Mouse (Mus musculus): ENCODE data around the gene 2610318N02Rik.

2610318N02Rik gene

GRCm38 (mm10) chr16:17124119-17124870 is 672 bp downstream of the 2610318N02Rik start:
- no peak for TF ChIP-seq NANOG (IDR thresholded peaks at IDR 0.05; ENCODE audit: borderline replicate concordance, low read length)
- no peak for TF ChIP-seq POU5F1 (IDR thresholded peaks at IDR 0.05; ENCODE audit: borderline replicate concordance, low read length)
- no peak for TF ChIP-seq CTCF (conservative IDR thresholded peaks at IDR 0.05; ENCODE audit: low read length)
- Histone ChIP-seq H3K36me3 (ENCODE audit: insufficient read depth, low read length) (peaks cover 42% of the 10 kb centered on the region), H3K4me1 (replicated peaks; ENCODE audit: low read depth, low read length) (peaks cover 56% of the 10 kb centered on the region), H3K9me3 (ENCODE audit: low read length) (no peaks in the 10 kb centered on the region), H3K4me3 (replicated peaks; ENCODE audit: low read length) (peak overlapping the region; percentile 85), H3K27me3 (ENCODE audit: insufficient read depth, low read length) (no peaks in the 10 kb centered on the region)

- Histone ChIP-seq H3K9me3 (ENCODE audit: low read length) (no peaks in the 10 kb centered on the region), H3K4me1 (replicated peaks; ENCODE audit: low read depth, low read length) (peaks cover 69% of the 10 kb centered on the region), H3K36me3 (ENCODE audit: insufficient read depth, low read length) (peaks cover 69% of the 10 kb centered on the region), H3K4me3 (replicated peaks; ENCODE audit: low read length) (peak overlapping the region; percentile 85), H3K27me3 (ENCODE audit: insufficient read depth, low read length) (no peaks in the 10 kb centered on the region)
- TF ChIP-seq POU5F1 (IDR thresholded peaks at IDR 0.05; ENCODE audit: borderline replicate concordance, low read length) (no peak), NANOG (IDR thresholded peaks at IDR 0.05; ENCODE audit: borderline replicate concordance, low read length) (no peak), CTCF (conservative IDR thresholded peaks at IDR 0.05; ENCODE audit: low read length) (no peak)
Measured at GRCm38 (mm10) chr16:17121569-17121968, 3.4 kb downstream of the 2610318N02Rik start.

- TF ChIP-seq NANOG (IDR thresholded peaks at IDR 0.05; ENCODE audit: borderline replicate concordance, low read length) (no peak), CTCF (conservative IDR thresholded peaks at IDR 0.05; ENCODE audit: low read length) (no peak), POU5F1 (IDR thresholded peaks at IDR 0.05; ENCODE audit: borderline replicate concordance, low read length) (no peak)
- Histone ChIP-seq H3K9me3 (ENCODE audit: low read length) (no peaks in the 10 kb centered on the region), H3K27me3 (ENCODE audit: insufficient read depth, low read length) (no peaks in the 10 kb centered on the region)
Measured at GRCm38 (mm10) chr16:17117309-17117799, 7.6 kb downstream of the 2610318N02Rik start.

GRCm38 (mm10) chr16:17110771-17111743 is 13.9 kb downstream of the 2610318N02Rik start, which contains the start of gene Ppil2:
Gene Ppil2, minus strand, starts transcription at chr16:17111257.
- Histone ChIP-seq H3K4me3 (replicated peaks; ENCODE audit: low read length) (peak within 1 kb of the TSS; percentile 92), H3K27me3 (ENCODE audit: insufficient read depth, low read length) (no peaks in the 10 kb centered on the region), H3K4me1 (replicated peaks; ENCODE audit: low read depth, low read length) (peaks cover 24% of the 10 kb centered on the region), H3K36me3 (ENCODE audit: insufficient read depth, low read length) (peaks cover 73% of the 10 kb centered on the region), H3K9me3 (ENCODE audit: low read length) (no peaks in the 10 kb centered on the region)
- no peak for TF ChIP-seq CTCF (conservative IDR thresholded peaks at IDR 0.05; ENCODE audit: low read length)
- no peak for TF ChIP-seq NANOG (IDR thresholded peaks at IDR 0.05; ENCODE audit: borderline replicate concordance, low read length)
- no peak for TF ChIP-seq POU5F1 (IDR thresholded peaks at IDR 0.05; ENCODE audit: borderline replicate concordance, low read length)

More at GRCm38 (mm10) chr16:17117309-17117799, 7.6 kb downstream of the 2610318N02Rik start:
- Histone ChIP-seq H3K36me3 (ENCODE audit: insufficient read depth, low read length) (peaks cover 96% of the 10 kb centered on the region), H3K4me1 (replicated peaks; ENCODE audit: low read depth, low read length) (peaks cover 39% of the 10 kb centered on the region), H3K4me3 (replicated peaks; ENCODE audit: low read length) (no peak overlapping the region)

- peaks cover 94% of the 10 kb centered on the region for H3K36me3 ChIP-seq (ENCODE audit: insufficient read depth, low read length)
- H3K27me3 ChIP-seq (ENCODE audit: insufficient read depth, low read length) = no peaks in the 10 kb centered on the region
- TF ChIP-seq CTCF (conservative IDR thresholded peaks at IDR 0.05; ENCODE audit: low read length) = no peak
- no peak overlapping the region for H3K4me3 ChIP-seq (replicated peaks; ENCODE audit: low read length)
- peaks cover 18% of the 10 kb centered on the region for H3K4me1 ChIP-seq (replicated peaks; ENCODE audit: low read depth, low read length)
- no peaks in the 10 kb centered on the region for H3K9me3 ChIP-seq (ENCODE audit: low read length)
Measured at GRCm38 (mm10) chr16:17104600-17104999, 20.4 kb downstream of the 2610318N02Rik start.

- TF ChIP-seq POU5F1 (IDR thresholded peaks at IDR 0.05; ENCODE audit: borderline replicate concordance, low read length) = no peak
- TF ChIP-seq CTCF (conservative IDR thresholded peaks at IDR 0.05; ENCODE audit: low read length) = no peak
- H3K4me1 ChIP-seq (replicated peaks; ENCODE audit: low read depth, low read length) = peaks cover 12% of the 10 kb centered on the region; the same call in 1 of the 2 replicates
- H3K36me3 ChIP-seq (ENCODE audit: insufficient read depth, low read length) = peaks cover 93% of the 10 kb centered on the region
- no peaks in the 10 kb centered on the region for H3K9me3 ChIP-seq (ENCODE audit: low read length)
- no peaks in the 10 kb centered on the region for H3K27me3 ChIP-seq (ENCODE audit: insufficient read depth, low read length)
- no peak overlapping the region for H3K4me3 ChIP-seq (replicated peaks; ENCODE audit: low read length)
Measured at GRCm38 (mm10) chr16:17102630-17103220, 22.2 kb downstream of the 2610318N02Rik start.

GRCm38 (mm10) chr16:17096938-17097337 is 28.0 kb downstream of the 2610318N02Rik start:
- Histone ChIP-seq H3K4me3 (replicated peaks; ENCODE audit: low read length) (no peak overlapping the region), H3K27me3 (ENCODE audit: insufficient read depth, low read length) (no peaks in the 10 kb centered on the region), H3K9me3 (ENCODE audit: low read length) (no peaks in the 10 kb centered on the region), H3K36me3 (ENCODE audit: insufficient read depth, low read length) (peaks cover 96% of the 10 kb centered on the region), H3K4me1 (replicated peaks; ENCODE audit: low read depth, low read length) (no peaks in the 10 kb centered on the region)
- no peak for TF ChIP-seq POU5F1 (IDR thresholded peaks at IDR 0.05; ENCODE audit: borderline replicate concordance, low read length)
- TF ChIP-seq CTCF (conservative IDR thresholded peaks at IDR 0.05; ENCODE audit: low read length) = no peak
- no peak for TF ChIP-seq NANOG (IDR thresholded peaks at IDR 0.05; ENCODE audit: borderline replicate concordance, low read length)

- Histone ChIP-seq H3K9me3 (ENCODE audit: low read length) (no peaks in the 10 kb centered on the region), H3K4me1 (replicated peaks; ENCODE audit: low read depth, low read length) (peaks cover 22% of the 10 kb centered on the region), H3K36me3 (ENCODE audit: insufficient read depth, low read length) (peaks cover 100% of the 10 kb centered on the region), H3K27me3 (ENCODE audit: insufficient read depth, low read length) (no peaks in the 10 kb centered on the region), H3K4me3 (replicated peaks; ENCODE audit: low read length) (no peak overlapping the region)
- TF ChIP-seq POU5F1 (IDR thresholded peaks at IDR 0.05; ENCODE audit: borderline replicate concordance, low read length) (no peak), CTCF (conservative IDR thresholded peaks at IDR 0.05; ENCODE audit: low read length) (no peak), NANOG (IDR thresholded peaks at IDR 0.05; ENCODE audit: borderline replicate concordance, low read length) (no peak)
Measured at GRCm38 (mm10) chr16:17088346-17088745, 36.6 kb downstream of the 2610318N02Rik start.

Data from E14TG2a.4 (cell line).